Mouse (Mus musculus) midbrain, postnatal 0 days (tissue): ENCODE results near the gene Pik3c2a. TPM values are rescaled to one million over a fixed set of nuclear protein-coding genes. Genes with fewer than 3 reads are reported as not detected.
A peak's percentile ranks its signal among the peaks of the same experiment; 100 is the strongest.

Experiments
- ATAC-seq: fragments of 200-750 bp; cut with Nextera tagmentation; 2 replicates; pipeline ENCODE4 v1.8.0; 2017; ENCODE audit warnings: moderate number of reproducible peaks, mild to moderate bottlenecking, moderate TSS enrichment, moderate library complexity; ENCODE audit not compliant: low FRiP score
- DNase-seq: peaks from one replicate; pipeline ENCODE4 v3.0.0-alpha.2; 2015; ENCODE audit warnings: low spot score
- H3K27ac ChIP-seq: fragments of 300-500 bp; sonication (generic); 2 replicates; pipeline ENCODE4 v1.5.1; 2014; ENCODE audit warnings: low read depth, mild to moderate bottlenecking, low read length, mixed read lengths
- H3K27me3 ChIP-seq: fragments of 300-500 bp; sonication (generic); 2 replicates; pipeline ENCODE4 v1.6.1; 2014; ENCODE audit warnings: low read length, control low read depth, mixed read lengths; ENCODE audit not compliant: insufficient read depth
- H3K36me3 ChIP-seq: fragments of 300-500 bp; sonication (generic); 2 replicates; pipeline ENCODE4 v1.6.1; 2014; ENCODE audit warnings: low read length, control low read depth, mixed read lengths; ENCODE audit not compliant: insufficient read depth
- H3K4me1 ChIP-seq: fragments of 300-500 bp; sonication (generic); 2 replicates; pipeline ENCODE4 v1.6.1; 2014; ENCODE audit warnings: mild to moderate bottlenecking, control low read depth, antibody characterized with exemption, low read length, mixed read lengths; ENCODE audit not compliant: insufficient read depth
- H3K4me2 ChIP-seq: fragments of 300-500 bp; sonication (generic); 2 replicates; pipeline ENCODE4 v1.6.1; 2014; ENCODE audit warnings: low read depth, mild to moderate bottlenecking, low read length, mixed read lengths; ENCODE audit not compliant: poor library complexity, severe bottlenecking
- H3K4me3 ChIP-seq: fragments of 300-500 bp; sonication (generic); 2 replicates; pipeline ENCODE4 v1.5.1; 2014; ENCODE audit warnings: low read depth, mild to moderate bottlenecking, low read length, moderate library complexity
- H3K9ac ChIP-seq: fragments of 300-500 bp; sonication (generic); replicated peaks from 2 replicates; pipeline ENCODE4 v1.6.1; 2014; ENCODE audit warnings: mild to moderate bottlenecking, low read length, moderate library complexity, mixed read lengths; ENCODE audit not compliant: poor library complexity, severe bottlenecking
- H3K9me3 ChIP-seq: fragments of 300-500 bp; sonication (generic); 2 replicates; pipeline ENCODE4 v1.6.1; 2016; ENCODE audit warnings: low read length, control low read depth
- CTCF ChIP-seq: IDR thresholded peaks from 2 replicates; pipeline ENCODE4 v1.5.1; 2016; ENCODE audit warnings: antibody characterized with exemption, mild to moderate bottlenecking
- WGBS: fragments of 180-500 bp; shearing (Covaris S2); extraction: QIAGEN DNeasy Blood & Tissue Kit; methylation state at CpG from one replicate; pipeline ENCODE4 v1.1.7; 2014; 5-methylcytosine and 5-hydroxymethylcytosine counted together
- polyA plus RNA-seq: library from polyadenylated mRNA; unstranded; fragments of >200 nt; fragmentation: Nextera tagmentation; extraction: Ambion mirVana; gene quantifications from 2 replicates; pipeline ENCODE4 v1.2.1, GENCODE M21; 2015
- total RNA-seq: library from RNA; depleted of rRNA; stranded (reverse); fragments of >200 nt; gene quantifications from 2 replicates; pipeline ENCODE4 v1.2.3, GENCODE M21; 2014

Pik3c2a gene
- total and polyA plus RNA-seq, 2 experiments from 2014 or later = 9.1 to 20.9 TPM

GRCm38 (mm10) chr7:116307871-116308631 is 135.2 kb downstream of the Pik3c2a start, which contains the start of gene Plekha7:
Gene Plekha7 (minus strand): TSS chr7:116308376.
- Histone ChIP-seq H3K36me3 (no peaks in the 10 kb centered on the region), H3K9ac (peak within 1 kb of the TSS; percentile 51), H3K27ac (peak within 1 kb of the TSS; percentile 32; the same call in 1 of the 2 replicates), H3K27me3 (0 out of 2 replicates have a peak, but pooled peaks cover 8% of the 10 kb centered on the region), H3K4me1 (no peaks in the 10 kb centered on the region), H3K4me2 (peak within 1 kb of the TSS; percentile 99), H3K4me3 (peak within 1 kb of the TSS; percentile 65), H3K9me3 (no peaks in the 10 kb centered on the region)
- ATAC-seq = peak; percentile 71
- TF ChIP-seq CTCF = no peak
- WGBS = 0% methylated on average over 52 of the region's 65 CpGs
- DNase-seq = no peak

- H3K9me3 ChIP-seq = no peaks in the 10 kb centered on the region
- peak overlapping the region; percentile 32; the same call in 1 of the 2 replicates for H3K27ac ChIP-seq
- H3K4me3 ChIP-seq = peak overlapping the region; percentile 65
- H3K36me3 ChIP-seq = no peaks in the 10 kb centered on the region
- no peaks in the 10 kb centered on the region for H3K4me1 ChIP-seq
- H3K4me2 ChIP-seq = peak overlapping the region; percentile 99
- no peak for TF ChIP-seq CTCF
- peak overlapping the region; percentile 51 for H3K9ac ChIP-seq
- peak; percentile 70 for ATAC-seq
- H3K27me3 ChIP-seq = 0 out of 2 replicates have a peak, but pooled peaks cover 8% of the 10 kb centered on the region
- DNase-seq = peak; percentile 71
- WGBS = under 1% methylated on average over 57 of the region's 63 CpGs
Measured at GRCm38 (mm10) chr7:116307099-116307870, 136.0 kb downstream of the Pik3c2a start.

GRCm38 (mm10) chr7:116306601-116307000 is 136.6 kb downstream of the Pik3c2a start:
- DNase-seq = no peak
- Histone ChIP-seq H3K27me3 (0 out of 2 replicates have a peak, but pooled peaks cover 8% of the 10 kb centered on the region), H3K4me1 (no peaks in the 10 kb centered on the region), H3K36me3 (no peaks in the 10 kb centered on the region), H3K9ac (no peak overlapping the region), H3K27ac (no peak overlapping the region), H3K9me3 (no peaks in the 10 kb centered on the region), H3K4me3 (peak overlapping the region; percentile 65), H3K4me2 (peak overlapping the region; percentile 99; the same call in 1 of the 2 replicates)
- WGBS = 6% methylated on average over 5 of the region's 5 CpGs
- ATAC-seq = no peak
- TF ChIP-seq CTCF = no peak

GRCm38 (mm10) chr7:116301661-116302311 is 141.5 kb downstream of the Pik3c2a start:
- Histone ChIP-seq H3K9me3 (no peaks in the 10 kb centered on the region), H3K9ac (no peak overlapping the region), H3K27ac (no peak overlapping the region), H3K27me3 (no peaks in the 10 kb centered on the region), H3K4me1 (no peaks in the 10 kb centered on the region), H3K4me2 (no peak overlapping the region), H3K4me3 (no peak overlapping the region), H3K36me3 (no peaks in the 10 kb centered on the region)
- 87% methylated on average over 5 of the region's 5 CpGs for WGBS
- DNase-seq = peak; percentile 30
- ATAC-seq = no peak
- no peak for TF ChIP-seq CTCF

GRCm38 (mm10) chr7:116301144-116301543 is 142.1 kb downstream of the Pik3c2a start:
- no peak for TF ChIP-seq CTCF
- H3K4me1 ChIP-seq = no peaks in the 10 kb centered on the region
- H3K9me3 ChIP-seq = no peaks in the 10 kb centered on the region
- H3K4me3 ChIP-seq = no peak overlapping the region
- H3K4me2 ChIP-seq = no peak overlapping the region
- DNase-seq = no peak
- no peak overlapping the region for H3K27ac ChIP-seq
- H3K9ac ChIP-seq = no peak overlapping the region
- ATAC-seq = no peak
- 93% methylated on average over 4 of the region's 4 CpGs for WGBS
- no peaks in the 10 kb centered on the region for H3K36me3 ChIP-seq
- no peaks in the 10 kb centered on the region for H3K27me3 ChIP-seq
